Comparison of ENCODE assay signal across 8 mouse cellular contexts in genomic region chr19:3684957-3685580, GRCm38 (mm10). TPM values are rescaled to one million over a fixed set of nuclear protein-coding genes. Genes with fewer than 3 reads are reported as not detected.
A peak's percentile ranks its signal among the peaks of the same experiment; 100 is the strongest.
DNase-seq lines count a peak whose midpoint lies in the region; ATAC-seq lines count a peak whose summit lies in the region.

No protein-coding gene starts in this region.

- 1% methylated on average over 11 of the region's 11 CpGs for WGBS in embryonic facial prominence, embryonic 11.5 days
- 5% methylated on average over 11 of the region's 11 CpGs for WGBS in intestine, embryonic 14.5 days
- WGBS in midbrain, embryonic 13.5 days = 13% methylated on average over 11 of the region's 11 CpGs

- no peaks in the 10 kb centered on the region for H3K4me1 ChIP-seq in embryonic facial prominence, embryonic 11.5 days (ENCODE audit: control insufficient read depth, insufficient read depth, low read length)
- peaks cover 46% of the 10 kb centered on the region for H3K4me1 ChIP-seq in intestine, embryonic 14.5 days (replicated peaks; ENCODE audit: control insufficient read depth, insufficient read depth, low read length)
- peaks cover 33% of the 10 kb centered on the region for H3K4me1 ChIP-seq in midbrain, embryonic 13.5 days (replicated peaks)

- DNase-seq in kidney, adult 18-20 months = peak; percentile 38
- DNase-seq in kidney, postnatal 14 days = no peak
- DNase-seq in embryonic facial prominence, embryonic 11.5 days (ENCODE audit: low spot score) = peak; percentile 56
- DNase-seq in intestine, embryonic 14.5 days (ENCODE audit: low spot score) = peak; percentile 74
- DNase-seq in cerebellum, postnatal 4 days (ENCODE audit: low spot score in 2 of 2) = no peak
- DNase-seq in urinary bladder, adult 18-20 months (ENCODE audit: low spot score in 2 of 2) = no peak
- DNase-seq in gastrocnemius, postnatal 25 days = no peak

- H3K36me3 ChIP-seq in embryonic facial prominence, embryonic 11.5 days (replicated peaks; ENCODE audit: control insufficient read depth, insufficient read depth, low read depth, low read length) = no peaks in the 10 kb centered on the region
- H3K36me3 ChIP-seq in intestine, embryonic 14.5 days (ENCODE audit: control insufficient read depth, insufficient read depth, low read length) = no peaks in the 10 kb centered on the region
- no peaks in the 10 kb centered on the region for H3K36me3 ChIP-seq in midbrain, embryonic 13.5 days

- H3K4me2 ChIP-seq in embryonic facial prominence, embryonic 11.5 days (ENCODE audit: low read depth, low read length) = peak overlapping the region; percentile 98
- peak overlapping the region; percentile 99 for H3K4me2 ChIP-seq in intestine, embryonic 14.5 days (ENCODE audit: low read length)
- H3K4me2 ChIP-seq in midbrain, embryonic 13.5 days (replicated peaks) = peak overlapping the region; percentile 100

- no peaks in the 10 kb centered on the region for H3K27me3 ChIP-seq in embryonic facial prominence, embryonic 11.5 days (ENCODE audit: control insufficient read depth, insufficient read depth, low read length)
- no peaks in the 10 kb centered on the region for H3K27me3 ChIP-seq in intestine, embryonic 14.5 days (replicated peaks; ENCODE audit: control insufficient read depth, insufficient read depth, low read length)
- H3K27me3 ChIP-seq in midbrain, embryonic 13.5 days = peaks cover 21% of the 10 kb centered on the region

- peak overlapping the region; percentile 75 for H3K27ac ChIP-seq in embryonic facial prominence, embryonic 11.5 days (replicated peaks; ENCODE audit: low read depth, low read length)
- peak overlapping the region; percentile 80 for H3K27ac ChIP-seq in intestine, embryonic 14.5 days (ENCODE audit: low read depth)
- peak overlapping the region; percentile 20; the same call in 1 of the 2 replicates for H3K27ac ChIP-seq in midbrain, embryonic 13.5 days

- H3K9me3 ChIP-seq in embryonic facial prominence, embryonic 11.5 days (replicated peaks; ENCODE audit: control insufficient read depth, low read length) = no peaks in the 10 kb centered on the region
- no peaks in the 10 kb centered on the region for H3K9me3 ChIP-seq in intestine, embryonic 14.5 days (ENCODE audit: control insufficient read depth, low read length)
- no peaks in the 10 kb centered on the region for H3K9me3 ChIP-seq in midbrain, embryonic 13.5 days

- ATAC-seq in embryonic facial prominence, embryonic 11.5 days (replicated peaks; ENCODE audit: insufficient number of reproducible peaks, low FRiP score, low TSS enrichment, low read depth) = no peak
- ATAC-seq in intestine, embryonic 14.5 days (replicated peaks; ENCODE audit: low FRiP score, low TSS enrichment, low read depth) = no peak
- ATAC-seq in midbrain, embryonic 13.5 days = no peak

- H3K9ac ChIP-seq in embryonic facial prominence, embryonic 11.5 days (replicated peaks; ENCODE audit: low read length) = peak overlapping the region; percentile 98
- peak overlapping the region; percentile 96 for H3K9ac ChIP-seq in intestine, embryonic 14.5 days (ENCODE audit: low read length)
- peak overlapping the region; percentile 83 for H3K9ac ChIP-seq in midbrain, embryonic 13.5 days (replicated peaks)

- peak overlapping the region; percentile 98 for H3K4me3 ChIP-seq in embryonic facial prominence, embryonic 11.5 days (ENCODE audit: low read depth, low read length)
- H3K4me3 ChIP-seq in intestine, embryonic 14.5 days (ENCODE audit: low read depth, low read length) = peak overlapping the region; percentile 87
- H3K4me3 ChIP-seq in midbrain, embryonic 13.5 days (replicated peaks) = peak overlapping the region; percentile 85

RNA-seq across cellular contexts. Expression of gene Lrp5, which starts 1.3 kb away (rescaled TPM):
- 5.2 and 5.3 TPM in 2 replicates for polyA plus RNA-seq in embryonic facial prominence, embryonic 11.5 days (2014; fragmentation: Nextera tagmentation; extraction: Ambion mirVana)
- polyA plus RNA-seq in intestine, embryonic 14.5 days (2014; fragmentation: Nextera tagmentation; extraction: Ambion mirVana) = 7.8 and 7.9 TPM in 2 replicates
- 1.5 and 1.7 TPM in 2 replicates for polyA plus RNA-seq in midbrain, embryonic 13.5 days (2015; fragmentation: Nextera tagmentation; extraction: Ambion mirVana)
- 10 to 100 TPM; 24.6 to 28.2 TPM for total RNA-seq in gastrocnemius, postnatal 25 days (2021)

RNA-seq across cellular contexts. Expression of gene 1810055G02Rik, which starts 23.0 kb away (rescaled TPM):
- polyA plus RNA-seq in embryonic facial prominence, embryonic 11.5 days (2014; fragmentation: Nextera tagmentation; extraction: Ambion mirVana) = 37.9 and 39.0 TPM in 2 replicates
- 34.1 and 36.4 TPM in 2 replicates for polyA plus RNA-seq in intestine, embryonic 14.5 days (2014; fragmentation: Nextera tagmentation; extraction: Ambion mirVana)
- polyA plus RNA-seq in midbrain, embryonic 13.5 days (2015; fragmentation: Nextera tagmentation; extraction: Ambion mirVana) = 27.9 and 30.1 TPM in 2 replicates
- total RNA-seq in gastrocnemius, postnatal 25 days (2021) = 10 to 100 TPM; 10.8 to 12.6 TPM

Comparison
In these comparisons a context has a peak if more than half of its experiments do, and no peak if none do; other contexts are left out.
1. DNase-seq: peak in kidney, adult 18-20 months (single experiment), embryonic facial prominence, embryonic 11.5 days (single experiment) and intestine, embryonic 14.5 days (single experiment); none in kidney, postnatal 14 days (single experiment), cerebellum, postnatal 4 days (0 of 2), urinary bladder, adult 18-20 months (0 of 2) and gastrocnemius, postnatal 25 days (single experiment).
2. H3K27ac ChIP-seq: peak in every context shown above with its lines; median percentile 80 in intestine, embryonic 14.5 days; 75 in embryonic facial prominence, embryonic 11.5 days; 20 in midbrain, embryonic 13.5 days.
3. Peak in every context shown above with its lines, with median percentiles within 50 percentile points of each other: H3K4me2 ChIP-seq, H3K4me3 ChIP-seq and H3K9ac ChIP-seq.